Mouse (Mus musculus) erythroblast, embryonic 14.5 days (primary cell): ENCODE data around the gene Cadps2.

Source experiments
- GATA1 ChIP-seq: IDR thresholded peaks from 2 replicates; pipeline ENCODE4 v1.6.1; 2012; ENCODE audit warnings: low read length, inconsistent platforms, mixed read lengths
- TAL1 ChIP-seq: IDR thresholded peaks from 3 replicates; pipeline ENCODE4 v1.6.1; 2012; ENCODE audit warnings: low read length, inconsistent platforms, mixed read lengths

DNA sequence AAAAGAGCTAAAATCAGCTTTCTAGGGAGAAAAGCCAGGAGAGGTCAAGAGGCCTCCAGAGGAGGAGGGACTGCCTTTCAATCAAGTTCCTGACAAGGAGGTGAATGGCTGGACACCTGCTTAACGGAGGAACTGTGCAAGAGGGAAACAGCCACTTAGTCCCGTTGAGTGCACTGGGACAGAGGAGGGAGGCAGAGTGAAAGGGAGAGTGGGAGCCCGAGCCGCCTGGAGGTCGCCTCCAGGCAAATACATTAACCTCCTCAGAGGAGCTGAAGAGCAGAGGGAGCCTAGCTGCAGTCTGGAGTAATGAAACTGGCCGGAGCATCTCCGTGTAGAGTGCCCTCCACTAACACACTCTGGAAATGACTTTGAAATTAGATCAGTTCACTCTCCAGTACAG is 485.7 kb downstream of the Cadps2 start:
- TF ChIP-seq GATA1 = no peak
- no peak for TF ChIP-seq TAL1
